In genomic region chr7:140820173-140820572, GRCm38 (mm10) we compare ENCODE assay signal across 35 mouse cellular contexts. TPM values are rescaled to one million over a fixed set of nuclear protein-coding genes. Genes with fewer than 3 reads are reported as not detected.
DNase-seq lines count a peak whose midpoint lies in the region; ATAC-seq and TF ChIP-seq lines count a peak whose summit lies in the region.
"Had no signal": no experiment of that assay in that cellular context is flagged by ENCODE, and none has a peak within 500 bp of the region (broad histone marks: within the 10 kb centered on the region; RNA-seq: fewer than 3 reads in every experiment).

No protein-coding gene starts in this region.

- 0 out of 2 replicates have a peak, but pooled peaks cover 2% of the 10 kb centered on the region for H3K27me3 ChIP-seq in hindbrain, embryonic 13.5 days
- H3K27me3 ChIP-seq in hindbrain, embryonic 11.5 days (ENCODE audit: control insufficient read depth, insufficient read depth, low read length), result no peaks in the 10 kb centered on the region
- 0 out of 2 replicates have a peak, but pooled peaks cover 4% of the 10 kb centered on the region for H3K27me3 ChIP-seq in neural tube, embryonic 13.5 days
- H3K27me3 ChIP-seq in hindbrain, postnatal 0 days (ENCODE audit: insufficient read depth, low read length), result no peaks in the 10 kb centered on the region
- H3K27me3 ChIP-seq: embryonic facial prominence, embryonic 12.5 days; heart, embryonic 15.5 days; intestine, embryonic 15.5 days; Patski had no signal

- ATAC-seq in hindbrain, embryonic 13.5 days (ENCODE audit: low FRiP score), result no peak
- no peak for ATAC-seq in hindbrain, embryonic 11.5 days (ENCODE audit: low FRiP score)
- no peak for ATAC-seq in neural tube, embryonic 13.5 days (ENCODE audit: low read depth)
- ATAC-seq in hindbrain, postnatal 0 days, result peak; percentile 57; the same call in 1 of the 2 replicates
- ATAC-seq: forebrain, postnatal 0 days; intestine, embryonic 15.5 days; Patski had no signal

- DNase-seq in hindbrain, embryonic 11.5 days (ENCODE audit: low spot score), result no peak
- DNase-seq in neural tube, embryonic 10.5 days (ENCODE audit: extremely low spot score, low spot score), result no peak
- DNase-seq in hindbrain, postnatal 0 days (ENCODE audit: low spot score), result peak; percentile 68
- DNase-seq in spleen, postnatal 14 days (ENCODE audit: low spot score in 2 of 2), result no peak
- no peak for DNase-seq in thymus, postnatal 4 days
- DNase-seq: cerebellum, adult 11-12 months; cerebellum, postnatal 25 days; forebrain, postnatal 0 days; gastrocnemius, postnatal 36 days; heart, postnatal 36 days; kidney, adult 9 months; kidney, postnatal 14 days; lung, adult 18-20 months; lung, postnatal 10 days; thymus, adult 18-20 months had no signal

- H3K27ac ChIP-seq in hindbrain, embryonic 13.5 days, result no peak overlapping the region
- H3K27ac ChIP-seq in hindbrain, embryonic 11.5 days (ENCODE audit: low read depth, low read length), result no peak overlapping the region
- H3K27ac ChIP-seq in neural tube, embryonic 13.5 days (replicated peaks), result no peak overlapping the region
- no peak overlapping the region for H3K27ac ChIP-seq in hindbrain, postnatal 0 days
- H3K27ac ChIP-seq: embryonic facial prominence, embryonic 12.5 days; heart, embryonic 15.5 days; intestine, embryonic 15.5 days had no signal

- peak overlapping the region; percentile 51; the same call in 1 of the 2 replicates for H3K9ac ChIP-seq in hindbrain, embryonic 13.5 days
- H3K9ac ChIP-seq in hindbrain, embryonic 11.5 days (ENCODE audit: low read depth, low read length), result no peak overlapping the region
- no peak overlapping the region for H3K9ac ChIP-seq in neural tube, embryonic 13.5 days
- no peak overlapping the region for H3K9ac ChIP-seq in hindbrain, postnatal 0 days (replicated peaks; ENCODE audit: low read length)
- H3K9ac ChIP-seq: embryonic facial prominence, embryonic 12.5 days; forebrain, postnatal 0 days; heart, embryonic 15.5 days; intestine, embryonic 15.5 days had no signal

- H3K36me3 ChIP-seq in hindbrain, embryonic 13.5 days, result peaks cover 10% of the 10 kb centered on the region
- H3K36me3 ChIP-seq in hindbrain, embryonic 11.5 days (ENCODE audit: control insufficient read depth, insufficient read depth, low read length), result no peaks in the 10 kb centered on the region
- H3K36me3 ChIP-seq in neural tube, embryonic 13.5 days, result peaks cover 11% of the 10 kb centered on the region
- no peaks in the 10 kb centered on the region for H3K36me3 ChIP-seq in hindbrain, postnatal 0 days (ENCODE audit: insufficient read depth, low read length)
- H3K36me3 ChIP-seq: embryonic facial prominence, embryonic 12.5 days; heart, embryonic 15.5 days; intestine, embryonic 15.5 days had no signal

- no peaks in the 10 kb centered on the region for H3K9me3 ChIP-seq in hindbrain, embryonic 13.5 days
- no peaks in the 10 kb centered on the region for H3K9me3 ChIP-seq in hindbrain, embryonic 11.5 days (ENCODE audit: control insufficient read depth, low read length)
- no peaks in the 10 kb centered on the region for H3K9me3 ChIP-seq in neural tube, embryonic 13.5 days
- H3K9me3 ChIP-seq in hindbrain, postnatal 0 days (ENCODE audit: low read length), result no peaks in the 10 kb centered on the region
- H3K9me3 ChIP-seq: embryonic facial prominence, embryonic 12.5 days; heart, embryonic 15.5 days; intestine, embryonic 15.5 days had no signal

- no peak for TF ChIP-seq CTCF in hindbrain, postnatal 0 days (IDR thresholded peaks at IDR 0.05; ENCODE audit: low read depth)

- H3K4me2 ChIP-seq in hindbrain, embryonic 13.5 days, result peak overlapping the region; percentile 40
- no peak overlapping the region for H3K4me2 ChIP-seq in hindbrain, embryonic 11.5 days (replicated peaks; ENCODE audit: low read depth, low read length)
- H3K4me2 ChIP-seq in neural tube, embryonic 13.5 days, result peak overlapping the region; percentile 66
- peak overlapping the region; percentile 67 for H3K4me2 ChIP-seq in hindbrain, postnatal 0 days (ENCODE audit: low read depth, low read length)
- H3K4me2 ChIP-seq: embryonic facial prominence, embryonic 12.5 days; heart, embryonic 15.5 days; intestine, embryonic 15.5 days had no signal

- WGBS in hindbrain, embryonic 13.5 days, result 50% methylated on average over 4 of the region's 4 CpGs
- 74% methylated on average over 4 of the region's 4 CpGs for WGBS in hindbrain, embryonic 11.5 days
- WGBS in neural tube, embryonic 13.5 days, result 48% methylated on average over 4 of the region's 4 CpGs
- WGBS in hindbrain, postnatal 0 days, result 37% methylated on average over 4 of the region's 4 CpGs

- H3K4me1 ChIP-seq in hindbrain, embryonic 13.5 days (replicated peaks), result peaks cover 24% of the 10 kb centered on the region
- no peaks in the 10 kb centered on the region for H3K4me1 ChIP-seq in hindbrain, embryonic 11.5 days (replicated peaks; ENCODE audit: control insufficient read depth, insufficient read depth, low read length)
- peaks cover 18% of the 10 kb centered on the region for H3K4me1 ChIP-seq in neural tube, embryonic 13.5 days (replicated peaks)
- peaks cover 5% of the 10 kb centered on the region; the same call in 1 of the 2 replicates for H3K4me1 ChIP-seq in hindbrain, postnatal 0 days (ENCODE audit: insufficient read depth, low read length)

- H3K4me3 ChIP-seq in hindbrain, embryonic 13.5 days, result no peak overlapping the region
- H3K4me3 ChIP-seq in hindbrain, embryonic 11.5 days (ENCODE audit: low read depth, low read length), result no peak overlapping the region
- 0 out of 2 replicates have a peak overlapping the region, but pooled peaks have one; percentile 5 for H3K4me3 ChIP-seq in neural tube, embryonic 13.5 days
- 0 out of 2 replicates have a peak overlapping the region, but pooled peaks have one; percentile 4 for H3K4me3 ChIP-seq in hindbrain, postnatal 0 days (ENCODE audit: low read length)
- H3K4me3 ChIP-seq: embryonic facial prominence, embryonic 12.5 days; heart, embryonic 15.5 days; intestine, embryonic 15.5 days had no signal

RNA-seq across cellular contexts. Expression of gene Zfp941, which starts 1.8 kb away (rescaled TPM):
- polyA plus RNA-seq in hindbrain, embryonic 13.5 days (2015; fragmentation: Nextera tagmentation; extraction: Ambion mirVana), result 24.1 and 26.6 TPM in 2 replicates
- polyA plus RNA-seq in hindbrain, embryonic 11.5 days (2014; fragmentation: Nextera tagmentation; extraction: Ambion mirVana), result 6.4 and 8.1 TPM in 2 replicates
- polyA plus RNA-seq in neural tube, embryonic 13.5 days (2015; fragmentation: Nextera tagmentation; extraction: Ambion mirVana), result 21.5 and 24.8 TPM in 2 replicates
- 20.2 and 23.7 TPM in 2 replicates for total RNA-seq in hindbrain, postnatal 0 days (2014; rRNA removed)
- polyA plus RNA-seq in hindbrain, postnatal 0 days (2015; fragmentation: Nextera tagmentation; extraction: Ambion mirVana), result 19.3 and 20.0 TPM in 2 replicates
- total RNA-seq: gastrocnemius, adult 18-20 months had no signal
- polyA plus RNA-seq: Patski had no signal

RNA-seq across cellular contexts. Expression of gene Urah, which starts 14.6 kb away (rescaled TPM):
- polyA plus RNA-seq in hindbrain, embryonic 13.5 days (2015; fragmentation: Nextera tagmentation; extraction: Ambion mirVana), result not detected in 2 replicates
- polyA plus RNA-seq in hindbrain, embryonic 11.5 days (2014; fragmentation: Nextera tagmentation; extraction: Ambion mirVana), result 0.25 TPM in 1 of 2 replicates, not detected in the other
- polyA plus RNA-seq in neural tube, embryonic 13.5 days (2015; fragmentation: Nextera tagmentation; extraction: Ambion mirVana), result not detected in 2 replicates
- total RNA-seq in hindbrain, postnatal 0 days (2014; rRNA removed), result 0.37 TPM in 1 of 2 replicates, not detected in the other
- polyA plus RNA-seq in hindbrain, postnatal 0 days (2015; fragmentation: Nextera tagmentation; extraction: Ambion mirVana), result 0.43 and 0.80 TPM in 2 replicates
- total RNA-seq: forebrain, postnatal 0 days; gastrocnemius, adult 18-20 months; gastrocnemius, postnatal 36 days had no signal

RNA-seq across cellular contexts. Expression of gene Scgb1c1, which starts 25.2 kb away (rescaled TPM):
- polyA plus RNA-seq in hindbrain, embryonic 13.5 days (2015; fragmentation: Nextera tagmentation; extraction: Ambion mirVana), result not detected in 2 replicates
- polyA plus RNA-seq in hindbrain, embryonic 11.5 days (2014; fragmentation: Nextera tagmentation; extraction: Ambion mirVana), result not detected in 2 replicates
- not detected in 2 replicates for polyA plus RNA-seq in neural tube, embryonic 13.5 days (2015; fragmentation: Nextera tagmentation; extraction: Ambion mirVana)
- not detected in 2 replicates for total RNA-seq in hindbrain, postnatal 0 days (2014; rRNA removed)
- 0.61 TPM in 1 of 2 replicates, not detected in the other for polyA plus RNA-seq in hindbrain, postnatal 0 days (2015; fragmentation: Nextera tagmentation; extraction: Ambion mirVana)
- total RNA-seq: adrenal gland, adult 18-20 months; adrenal gland, postnatal 4 days; ES-E14; forebrain, postnatal 0 days; gastrocnemius, adult 18-20 months; gastrocnemius, postnatal 36 days; layer of hippocampus, adult 18-20 months; layer of hippocampus, postnatal 14 days; left cerebral cortex, adult 8-10 months had no signal
- polyA plus RNA-seq: embryonic facial prominence, embryonic 12.5 days; forebrain, embryonic 11.5 days; forebrain, postnatal 0 days; heart, embryonic 15.5 days; intestine, embryonic 15.5 days; limb, embryonic 11.5 days; neural tube, embryonic 11.5 days; stomach, embryonic 16.5 days; urinary bladder, adult 2 months had no signal

RNA-seq across cellular contexts. Expression of gene Odf3, which starts 27.4 kb away (rescaled TPM):
- polyA plus RNA-seq in hindbrain, embryonic 13.5 days (2015; fragmentation: Nextera tagmentation; extraction: Ambion mirVana), result not detected in 2 replicates
- not detected in 2 replicates for polyA plus RNA-seq in hindbrain, embryonic 11.5 days (2014; fragmentation: Nextera tagmentation; extraction: Ambion mirVana)
- polyA plus RNA-seq in neural tube, embryonic 13.5 days (2015; fragmentation: Nextera tagmentation; extraction: Ambion mirVana), result not detected in 2 replicates
- 0.18 and 0.42 TPM in 2 replicates for total RNA-seq in hindbrain, postnatal 0 days (2014; rRNA removed)
- polyA plus RNA-seq in hindbrain, postnatal 0 days (2015; fragmentation: Nextera tagmentation; extraction: Ambion mirVana), result 0.19 and 0.43 TPM in 2 replicates
- total RNA-seq: ES-E14; forebrain, postnatal 0 days; gastrocnemius, adult 18-20 months; gastrocnemius, postnatal 36 days; heart, adult 8-10 months; heart, postnatal 36 days; layer of hippocampus, adult 18-20 months; layer of hippocampus, postnatal 14 days; liver, adult 2 months had no signal
- polyA plus RNA-seq: embryonic facial prominence, embryonic 12.5 days; forebrain, embryonic 11.5 days; heart, embryonic 15.5 days; intestine, embryonic 15.5 days; limb, embryonic 11.5 days; liver, adult 2 months; neural tube, embryonic 11.5 days; urinary bladder, adult 2 months had no signal

RNA-seq across cellular contexts. Expression of gene Syce1, which starts 32.5 kb away (rescaled TPM):
- 0.26 and 0.57 TPM in 2 replicates for polyA plus RNA-seq in hindbrain, embryonic 13.5 days (2015; fragmentation: Nextera tagmentation; extraction: Ambion mirVana)
- 0.45 TPM in 1 of 2 replicates, not detected in the other for polyA plus RNA-seq in hindbrain, embryonic 11.5 days (2014; fragmentation: Nextera tagmentation; extraction: Ambion mirVana)
- 0.13 and 0.41 TPM in 2 replicates for polyA plus RNA-seq in neural tube, embryonic 13.5 days (2015; fragmentation: Nextera tagmentation; extraction: Ambion mirVana)
- total RNA-seq in hindbrain, postnatal 0 days (2014; rRNA removed), result 0.29 TPM in 1 of 2 replicates, not detected in the other
- 0.59 and 0.68 TPM in 2 replicates for polyA plus RNA-seq in hindbrain, postnatal 0 days (2015; fragmentation: Nextera tagmentation; extraction: Ambion mirVana)
- total RNA-seq: forebrain, postnatal 0 days; gastrocnemius, adult 18-20 months; gastrocnemius, postnatal 36 days; heart, postnatal 36 days; layer of hippocampus, adult 18-20 months; layer of hippocampus, postnatal 14 days; liver, adult 2 months had no signal
- polyA plus RNA-seq: forebrain, embryonic 11.5 days; neural tube, embryonic 11.5 days; Patski had no signal

Comparison
In these comparisons a context has a peak if more than half of its experiments do, and no peak if none do; other contexts are left out.
1. H3K4me3 ChIP-seq: peak in neural tube, embryonic 13.5 days (single experiment) and hindbrain, postnatal 0 days (single experiment); none in hindbrain, embryonic 13.5 days (single experiment) and hindbrain, embryonic 11.5 days (single experiment).